Mouse (Mus musculus) large intestine, adult 2 months (tissue): ENCODE measurements around the gene Sergef. TPM values are rescaled to one million over a fixed set of nuclear protein-coding genes. Genes with fewer than 3 reads are reported as not detected.

Experiments used
- DNase-seq: peaks from one replicate; pipeline ENCODE4 v3.0.0-alpha.2; 2012; ENCODE audit warnings: low read depth, low spot score
- WGBS: fragments of 180-500 bp; shearing (Covaris S2); methylation state at CpG from one replicate; pipeline ENCODE4 v1.1.7; 2018; 5-methylcytosine and 5-hydroxymethylcytosine counted together
- polyA plus RNA-seq: library from polyadenylated mRNA; depleted of rRNA; stranded (reverse); fragments of >200 nt; gene quantifications from 2 replicates; pipeline ENCODE4 v1.2.3, GENCODE M21; 2012; rRNA removed

The Sergef gene
- polyA plus RNA-seq, 1 experiment: 8.1 TPM

DNA sequence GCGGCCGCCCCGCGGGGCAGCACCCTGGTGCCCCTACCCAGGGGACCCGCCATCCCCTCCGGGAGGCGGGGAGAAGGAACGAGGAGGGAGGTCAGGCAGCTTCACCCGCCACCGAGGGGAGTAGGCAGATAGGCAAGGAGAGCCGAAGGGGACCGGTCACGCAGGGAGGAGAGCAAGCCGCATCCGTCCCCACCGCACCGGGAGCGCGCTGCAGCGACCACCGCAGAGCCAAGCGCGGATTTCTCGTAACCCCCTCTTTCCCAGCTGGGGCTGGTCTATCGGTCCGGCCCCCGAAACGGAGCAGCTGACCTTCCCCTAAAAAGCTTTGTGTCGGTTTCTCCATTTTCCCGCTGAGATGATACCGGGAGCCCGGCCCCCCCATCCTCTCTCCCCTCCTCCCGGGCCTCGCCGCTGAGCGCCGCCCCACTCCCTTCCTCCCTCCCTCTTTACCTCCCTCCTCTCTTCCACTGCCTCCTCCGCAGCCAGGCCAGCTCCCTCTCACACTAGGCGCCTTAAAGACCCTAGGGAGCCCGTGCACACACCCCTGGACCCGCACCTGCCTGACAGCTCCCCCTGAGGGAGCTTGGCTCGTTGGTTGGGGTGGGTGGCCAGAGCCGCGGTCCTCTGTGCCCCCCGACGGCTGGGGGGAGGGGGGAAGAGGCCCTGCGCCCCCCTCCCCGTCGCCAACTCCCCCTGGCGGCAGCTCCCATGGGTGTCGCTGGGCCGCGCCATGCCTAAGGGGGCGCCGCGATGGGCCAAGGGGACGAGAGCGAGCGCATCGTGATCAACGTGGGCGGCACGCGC lies 242.5 kb downstream of the Sergef start:
- DNase-seq: no peak
- whole genome bisulfite sequencing: 3% methylated on average over 64 of the region's 64 CpGs

DNA sequence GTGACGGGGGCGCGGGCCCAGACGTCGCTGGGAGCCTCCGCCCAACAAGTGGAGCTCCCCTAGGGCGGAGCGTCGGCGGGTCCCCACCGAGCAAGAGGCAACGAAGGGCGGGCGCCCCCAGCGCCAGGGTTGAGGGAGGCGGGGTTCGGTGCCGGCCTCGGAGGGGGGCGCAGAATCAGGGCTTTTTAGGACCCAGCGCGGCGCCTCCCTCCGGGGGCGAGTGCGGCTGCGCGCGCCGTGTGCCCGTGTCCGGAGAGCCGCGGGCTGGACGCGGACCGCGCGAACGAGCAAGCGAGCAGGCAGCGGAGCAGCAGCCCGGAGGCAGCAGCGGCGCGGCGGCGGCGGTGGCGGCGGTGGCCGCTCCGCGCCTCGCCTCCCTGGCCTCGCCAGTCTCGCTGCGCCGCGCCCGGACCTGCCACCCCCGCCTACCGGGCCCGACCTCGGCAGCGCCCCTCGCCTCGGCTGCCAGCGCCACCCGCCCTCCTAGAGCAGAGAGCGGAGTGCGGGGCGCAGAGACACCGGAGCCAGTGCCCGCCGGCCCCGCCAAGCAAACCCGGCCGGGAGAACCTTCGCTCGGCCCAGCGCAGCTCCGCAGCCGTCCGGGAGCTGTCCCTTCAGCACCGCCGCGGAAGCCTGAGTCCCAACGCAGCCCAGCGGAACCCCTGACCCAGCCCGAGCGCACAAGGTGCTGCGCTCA lies 243.2 kb downstream of the Sergef start, which contains the start of gene Kcnc1:
Gene Kcnc1, plus strand, starts transcription at position 267 of the 697 bp plus-strand sequence.
- no peak for DNase-seq
- WGBS: under 1% methylated on average over 93 of the region's 93 CpGs

DNA sequence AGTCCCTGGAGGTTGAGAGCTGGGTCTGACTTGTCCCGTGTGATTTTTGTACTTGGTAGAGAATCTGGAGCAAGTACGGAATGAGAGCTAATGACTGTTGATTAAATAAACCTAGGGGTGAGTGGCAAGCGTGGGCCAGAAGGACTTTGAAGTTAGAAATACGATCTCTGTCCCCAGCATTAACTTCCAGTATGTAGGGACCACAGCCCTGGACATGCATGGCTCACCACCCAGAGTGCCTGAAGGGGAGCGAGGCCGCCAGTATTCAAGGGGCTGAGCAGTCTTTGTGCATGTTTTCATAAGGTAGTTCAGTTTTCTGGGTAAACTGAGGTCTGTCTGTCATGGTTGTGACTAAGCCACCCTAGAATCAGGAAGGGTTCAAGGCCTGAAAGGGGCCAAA lies 244.0 kb downstream of the Sergef start:
- 32% methylated on average over 6 of the region's 6 CpGs for WGBS
- DNase-seq: no peak

DNA sequence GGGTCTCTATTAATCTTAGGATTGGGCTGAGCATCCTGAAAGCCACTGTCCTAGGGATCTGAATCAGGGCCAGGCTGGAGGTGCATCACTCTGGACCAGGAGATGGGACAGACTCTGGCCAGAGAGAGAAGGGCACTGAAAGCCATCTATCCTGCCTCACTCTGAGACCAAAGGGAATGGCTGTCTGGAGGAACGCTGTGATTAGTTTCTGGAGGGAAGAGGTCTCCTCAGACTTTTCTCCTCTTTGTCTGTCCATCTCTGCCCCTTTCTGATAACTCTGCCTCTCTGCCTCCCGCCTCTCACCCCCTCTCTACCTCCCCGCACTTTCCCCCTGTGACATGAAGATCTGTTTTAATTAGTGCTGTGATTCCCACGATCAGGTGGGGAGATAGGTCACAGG lies 244.7 kb downstream of the Sergef start:
- DNase-seq: no peak
- 68% methylated on average over 4 of the region's 4 CpGs for WGBS

DNA sequence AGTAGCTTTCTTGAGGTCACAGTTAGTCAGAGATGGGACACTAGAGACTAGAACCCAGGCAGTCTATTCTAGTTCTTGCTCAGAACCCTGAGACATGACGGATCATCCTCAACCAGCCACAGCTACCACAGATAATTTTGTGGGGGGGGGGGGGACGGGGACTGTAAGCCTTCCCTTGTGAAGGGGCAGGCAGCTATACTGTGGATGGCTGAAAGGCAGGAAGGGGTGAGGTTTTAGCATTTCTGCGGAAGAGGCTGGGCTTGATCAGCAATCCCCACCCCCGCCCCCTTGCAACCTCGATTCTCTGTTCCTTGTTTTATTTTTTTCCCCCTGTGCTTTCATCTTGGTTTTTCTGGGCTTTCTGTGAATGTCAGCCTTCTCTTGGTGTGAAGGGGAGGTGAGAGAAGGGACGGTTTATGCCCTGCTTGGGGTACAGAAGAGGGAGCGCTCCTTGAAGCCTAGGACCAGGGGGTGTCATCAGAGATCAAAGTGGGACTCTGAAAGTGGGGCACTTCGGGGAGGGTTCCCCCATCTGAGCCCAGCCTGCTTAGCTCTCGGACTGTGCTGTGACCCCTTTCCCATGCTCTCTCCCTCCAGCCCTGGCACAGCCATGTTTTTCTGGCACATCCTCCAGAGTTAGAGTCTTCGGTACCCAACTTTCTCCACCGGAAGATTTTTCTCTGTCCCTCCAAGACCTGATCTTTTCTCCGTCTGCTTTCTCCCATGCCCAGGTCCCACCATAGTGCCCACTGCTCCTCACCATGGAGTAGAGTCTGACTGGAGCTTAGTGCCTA lies 245.7 kb downstream of the Sergef start:
- WGBS: 39% methylated on average over 12 of the region's 12 CpGs
- no peak for DNase-seq

Other genes starting within 250 kb of the Sergef start
- 0.21 and 0.60 TPM in 2 replicates for gene Kcnc1, start 243.3 kb downstream of the Sergef start, polyA plus RNA-seq
- gene Tph1, start 32.7 kb upstream of the Sergef start, polyA plus RNA-seq: 1.6 and 2.9 TPM in 2 replicates
- gene Saal1, start 70.9 kb upstream of the Sergef start, polyA plus RNA-seq: 5.1 and 6.0 TPM in 2 replicates
- gene Saa3, start 75.9 kb upstream of the Sergef start, polyA plus RNA-seq: 1.7 and 4.0 TPM in 2 replicates
- gene Saa4, start 92.8 kb upstream of the Sergef start, polyA plus RNA-seq: 0.05 TPM in 1 of 2 replicates, not detected in the other
- 4.3 and 434 TPM in 2 replicates for gene Saa1, start 103.2 kb upstream of the Sergef start, polyA plus RNA-seq
- 0.34 and 13.7 TPM in 2 replicates for gene Saa2, start 112.0 kb upstream of the Sergef start, polyA plus RNA-seq
- 27.6 and 33.9 TPM in 2 replicates for gene Hps5, start 156.3 kb upstream of the Sergef start, polyA plus RNA-seq
- 6.9 and 10.2 TPM in 2 replicates for gene Gtf2h1, start 156.3 kb upstream of the Sergef start, polyA plus RNA-seq
- 1,305 and 1,564 TPM in 2 replicates for gene Ldha, start 201.7 kb upstream of the Sergef start, polyA plus RNA-seq
- not detected in 2 replicates for gene Ldhc, start 221.4 kb upstream of the Sergef start, polyA plus RNA-seq